In genomic region chr9:95795077-95795784, GRCm38 (mm10) we compare ENCODE assay signal across 17 mouse cellular contexts. TPM values are rescaled to one million over a fixed set of nuclear protein-coding genes. Genes with fewer than 3 reads are reported as not detected.
DNase-seq lines count a peak whose midpoint lies in the region; ATAC-seq and TF ChIP-seq lines count a peak whose summit lies in the region.
"Had no signal": no experiment of that assay in that cellular context is flagged by ENCODE, and none has a peak within 500 bp of the region (broad histone marks: within the 10 kb centered on the region; RNA-seq: fewer than 3 reads in every experiment).

No protein-coding gene starts in this region.

- H3K9ac ChIP-seq in liver, adult 2 months (ENCODE audit: low read depth, low read length) = 0 out of 2 replicates have a peak overlapping the region, but pooled peaks have one; percentile 14
- no peak overlapping the region for H3K9ac ChIP-seq in liver, embryonic 13.5 days
- H3K9ac ChIP-seq: embryonic facial prominence, embryonic 12.5 days; heart, embryonic 12.5 days; liver, embryonic 14.5 days had no signal

- H3K4me1 ChIP-seq in liver, adult 2 months (ENCODE audit: control insufficient read depth, insufficient read depth, low read length) = no peaks in the 10 kb centered on the region
- H3K4me1 ChIP-seq in kidney, adult 2 months (ENCODE audit: control insufficient read depth, insufficient read depth, low read length) = peaks cover 9% of the 10 kb centered on the region
- no peaks in the 10 kb centered on the region for H3K4me1 ChIP-seq in liver, embryonic 13.5 days (replicated peaks)
- H3K4me1 ChIP-seq: embryonic facial prominence, embryonic 12.5 days; heart, embryonic 12.5 days; hindbrain, embryonic 10.5 days had no signal

- DNase-seq in liver, adult 2 months (ENCODE audit: extremely low read depth, low read depth, low spot score) = peak; percentile 75
- no peak for DNase-seq in liver
- DNase-seq in kidney, adult 2 months = peak; percentile 77
- DNase-seq in liver, embryonic 13.5 days = no peak
- DNase-seq in yolk sac, embryonic 10.5 days (ENCODE audit: low spot score) = peak; percentile 51
- no peak for DNase-seq in cerebellum, postnatal 10 days
- DNase-seq in gastrocnemius, postnatal 10 days = no peak
- DNase-seq: cerebellum, adult 11 months; gastrocnemius, postnatal 36 days; lung, postnatal 36 days; midbrain, embryonic 14.5 days had no signal

- no peak overlapping the region for H3K4me3 ChIP-seq in liver, adult 2 months (ENCODE audit: insufficient read depth, low read depth, low read length)
- H3K4me3 ChIP-seq in kidney, adult 2 months (ENCODE audit: insufficient read depth, low read depth, low read length) = no peak overlapping the region
- no peak overlapping the region for H3K4me3 ChIP-seq in liver, embryonic 13.5 days (replicated peaks)
- H3K4me3 ChIP-seq: embryonic facial prominence, embryonic 12.5 days; heart, embryonic 12.5 days; hindbrain, embryonic 10.5 days had no signal

- H3K9me3 ChIP-seq in liver, embryonic 13.5 days (replicated peaks) = no peaks in the 10 kb centered on the region
- H3K9me3 ChIP-seq: embryonic facial prominence, embryonic 12.5 days; heart, embryonic 12.5 days had no signal

- WGBS in liver, adult 2 months = 69% methylated on average over 2 of the region's 2 CpGs
- 48% methylated on average over 2 of the region's 2 CpGs for WGBS in kidney, adult 2 months
- WGBS in liver, embryonic 13.5 days (ENCODE audit: insufficient replicate concordance) = 55% methylated on average over 2 of the region's 2 CpGs

- no peak overlapping the region for H3K4me2 ChIP-seq in liver, embryonic 13.5 days
- H3K4me2 ChIP-seq: embryonic facial prominence, embryonic 12.5 days; heart, embryonic 12.5 days had no signal

- H3K36me3 ChIP-seq in liver, adult 2 months (ENCODE audit: control insufficient read depth, insufficient read depth, low read length) = no peaks in the 10 kb centered on the region
- no peaks in the 10 kb centered on the region for H3K36me3 ChIP-seq in kidney, adult 2 months (ENCODE audit: control insufficient read depth, insufficient read depth, low read length)
- no peaks in the 10 kb centered on the region for H3K36me3 ChIP-seq in liver, embryonic 13.5 days
- H3K36me3 ChIP-seq: embryonic facial prominence, embryonic 12.5 days; heart, embryonic 12.5 days; hindbrain, embryonic 10.5 days had no signal

- no peaks in the 10 kb centered on the region for H3K79me2 ChIP-seq in liver, adult 2 months (ENCODE audit: control insufficient read depth, insufficient read depth, low read length)

- TF ChIP-seq CTCF in liver, adult 2 months (IDR thresholded peaks at IDR 0.05; ENCODE audit: low read depth, low read length) = no peak
- TF ChIP-seq CTCF in kidney, adult 2 months (conservative IDR thresholded peaks at IDR 0.05; ENCODE audit: insufficient read depth, insufficient read length, low read depth, low read length) = no peak

- ATAC-seq in liver, embryonic 13.5 days (ENCODE audit: low read depth) = peak; percentile 36; the same call in 1 of the 2 replicates
- ATAC-seq: inflammation-experienced regulatory T-cells, adult 6 months had no signal

- H3K27me3 ChIP-seq in liver, adult 2 months (ENCODE audit: control insufficient read depth, insufficient read depth, low read length) = no peaks in the 10 kb centered on the region
- H3K27me3 ChIP-seq in kidney, adult 2 months (replicated peaks; ENCODE audit: control insufficient read depth, insufficient read depth, low read length) = no peaks in the 10 kb centered on the region
- H3K27me3 ChIP-seq in liver, embryonic 13.5 days = no peaks in the 10 kb centered on the region
- H3K27me3 ChIP-seq: embryonic facial prominence, embryonic 12.5 days; heart, embryonic 12.5 days had no signal

- H3K27ac ChIP-seq in liver, adult 2 months (replicated peaks; ENCODE audit: insufficient read depth, low read depth, low read length) = no peak overlapping the region
- H3K27ac ChIP-seq in kidney, adult 2 months (ENCODE audit: insufficient read depth, low read depth, low read length) = peak overlapping the region; percentile 100
- peak overlapping the region; percentile 16; the same call in 1 of the 2 replicates for H3K27ac ChIP-seq in liver, embryonic 13.5 days
- H3K27ac ChIP-seq: embryonic facial prominence, embryonic 12.5 days; hindbrain, embryonic 10.5 days; liver, embryonic 14.5 days had no signal

- no peak for TF ChIP-seq POLR2A in liver, adult 2 months (IDR thresholded peaks at IDR 0.05; ENCODE audit: extremely low read depth, insufficient read depth, low read length)
- TF ChIP-seq POLR2A in kidney, adult 2 months (IDR thresholded peaks at IDR 0.05; ENCODE audit: low read depth, low read length) = no peak

RNA-seq across cellular contexts. Expression of gene Trpc1, which starts 45.1 kb away (rescaled TPM):
- 0.74 TPM in 2 replicates for total RNA-seq in liver, adult 2 months (2014; rRNA removed)
- 0.05 and 0.16 TPM in 2 replicates for polyA plus RNA-seq in liver, adult 2 months (2012; rRNA removed)
- 11.6 and 13.6 TPM in 2 replicates for polyA plus RNA-seq in kidney, adult 2 months (2012; rRNA removed)
- 0.32 and 0.44 TPM in 2 replicates for polyA plus RNA-seq in liver, embryonic 13.5 days (2015; fragmentation: Nextera tagmentation; extraction: Ambion mirVana)
- 1 to 10 TPM; 1.7 to 3.2 TPM for total RNA-seq in gastrocnemius, postnatal 10 days (2021)
- total RNA-seq: common myeloid progenitor, adult 5-6 weeks had no signal

RNA-seq across cellular contexts. Expression of gene Pls1, which starts 49.9 kb away (rescaled TPM):
- total RNA-seq in liver, adult 2 months (2014; rRNA removed) = 0.47 and 2.2 TPM in 2 replicates
- 0.44 and 0.56 TPM in 2 replicates for polyA plus RNA-seq in liver, adult 2 months (2012; rRNA removed)
- polyA plus RNA-seq in kidney, adult 2 months (2012; rRNA removed) = 12.0 and 21.6 TPM in 2 replicates
- polyA plus RNA-seq in liver, embryonic 13.5 days (2015; fragmentation: Nextera tagmentation; extraction: Ambion mirVana) = 9.6 and 11.8 TPM in 2 replicates
- under 1 TPM; 0.66 to 0.99 TPM for total RNA-seq in gastrocnemius, postnatal 10 days (2021)
- total RNA-seq: gastrocnemius, postnatal 36 days had no signal

Comparison
In these comparisons a context has a peak if more than half of its experiments do, and no peak if none do; other contexts are left out.
1. DNase-seq: peak in liver, adult 2 months (single experiment), kidney, adult 2 months (single experiment) and yolk sac, embryonic 10.5 days (single experiment); none in liver (single experiment), liver, embryonic 13.5 days (single experiment), cerebellum, postnatal 10 days (0 of 2) and gastrocnemius, postnatal 10 days (single experiment).